Mouse (Mus musculus) left cerebral cortex, adult 2 months (tissue): ENCODE data around the gene Tmem87b. TPM values are rescaled to one million over a fixed set of nuclear protein-coding genes. Genes with fewer than 3 reads are reported as not detected.

Experiments
- DNase-seq, 2 experiments: peaks; one replicate each; pipeline ENCODE4 v3.0.0; 2021 to 2022; ENCODE audit warnings: low spot score in 2 of 2, mixed read lengths in 1 of 2; ENCODE audit errors: extremely low spot score in 1 of 2
- H3K27ac ChIP-seq: fragments of 200-600 bp; 2 replicates; pipeline ENCODE4 v1.8.1; 2022
- H3K4me3 ChIP-seq: fragments of 200-600 bp; 2 replicates; pipeline ENCODE4 v1.8.1; 2022
- CTCF ChIP-seq: fragments of 200-600 bp; IDR thresholded peaks from 2 replicates; pipeline ENCODE4 v1.8.1; 2022; ENCODE audit warnings: antibody characterized with exemption, mild to moderate bottlenecking, moderate library complexity
- intact Hi-C: fragments of 180-260 bp; cut with DNase I; formaldehyde crosslinking; loops from one replicate; pipeline ENCODE4 v1.15.1; 2025
- total RNA-seq, 2 experiments: library from RNA; stranded (reverse); gene quantifications; 2 replicates each; pipeline ENCODE4 v1.2.3; 2021

Gene Tmem87b
- total RNA-seq, 2 experiments from 2014 or later, result 31.6 to 36.5 TPM

- Histone ChIP-seq H3K27ac (no peak overlapping the region), H3K4me3 (no peak overlapping the region)
- intact Hi-C loops, result no loop called here
- no peak for TF ChIP-seq CTCF
- DNase-seq, result no peak
These were observed 6.0 kb downstream of the Tmem87b start for GRCm38 (mm10) chr2:128823893-128824292.

DNA sequence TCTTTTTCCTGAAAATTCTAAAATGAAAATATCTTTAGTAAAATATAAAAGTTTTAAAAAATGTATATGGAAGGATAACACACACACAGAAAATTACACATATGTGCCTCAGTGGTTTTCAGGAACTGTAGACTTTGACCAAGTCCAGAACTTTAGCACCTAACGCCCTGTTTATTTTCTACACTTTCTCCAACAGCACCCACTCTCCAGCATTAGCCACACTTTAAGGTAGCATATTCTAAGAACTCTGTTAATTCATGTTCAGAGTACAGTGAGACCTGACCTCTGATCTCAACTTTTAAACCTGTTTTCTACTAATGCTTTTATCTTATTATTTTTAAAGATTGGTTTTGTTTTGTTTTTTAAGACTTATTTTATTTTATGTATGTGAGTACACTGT is 9.9 kb downstream of the Tmem87b start:
- intact Hi-C loops, result no loop called here
- no peak overlapping the region for H3K27ac ChIP-seq
- no peak for TF ChIP-seq CTCF
- no peak overlapping the region for H3K4me3 ChIP-seq
- no peak for DNase-seq

DNA sequence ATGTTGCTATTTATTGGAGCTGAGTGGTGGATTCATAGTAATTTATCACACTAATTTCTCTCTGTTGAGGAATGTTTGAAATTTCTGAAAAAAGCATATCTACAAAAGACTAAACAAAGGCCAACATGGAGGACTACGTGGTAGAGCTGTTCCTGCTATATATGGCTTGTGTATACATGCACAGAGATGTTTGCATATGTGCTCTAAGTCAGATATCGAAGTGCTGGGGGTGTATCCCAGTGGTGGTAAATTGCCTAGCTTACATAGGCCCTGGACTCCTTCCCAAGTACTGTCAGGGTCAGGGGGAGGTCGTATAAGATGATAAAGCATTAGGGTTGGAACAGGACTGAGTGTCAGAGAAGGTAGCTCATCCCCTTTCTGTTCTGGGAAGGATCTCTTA is 14.7 kb downstream of the Tmem87b start:
- no peak overlapping the region for H3K4me3 ChIP-seq
- intact Hi-C loops, result no loop called here
- H3K27ac ChIP-seq, result no peak overlapping the region
- DNase-seq, result no peak
- no peak for TF ChIP-seq CTCF

- intact Hi-C loops, result no loop called here
- TF ChIP-seq CTCF, result no peak
These were observed 15.1 kb downstream of the Tmem87b start for GRCm38 (mm10) chr2:128833035-128833434.

DNA sequence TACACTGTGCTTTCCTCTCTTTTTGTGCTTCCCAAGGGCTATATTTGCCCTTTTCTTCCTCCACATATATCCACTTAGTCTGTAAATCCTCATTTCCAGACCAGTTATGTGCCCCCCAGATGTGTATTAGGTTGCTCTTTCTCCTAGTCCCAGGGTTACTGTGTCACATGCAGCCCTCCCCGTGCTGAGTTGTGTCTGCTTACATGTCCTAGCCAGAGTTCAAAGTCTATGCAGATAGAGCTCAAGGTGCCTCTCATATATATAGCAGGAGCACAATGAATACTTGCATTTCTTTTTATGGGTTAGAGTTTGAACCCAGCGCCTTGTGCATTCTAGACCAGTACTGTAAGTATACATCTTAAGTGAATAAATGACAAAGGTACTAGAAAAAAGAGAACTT is 15.5 kb downstream of the Tmem87b start:
- no peak for TF ChIP-seq CTCF
- no peak for DNase-seq
- intact Hi-C loops, result no loop called here
- Histone ChIP-seq H3K4me3 (no peak overlapping the region), H3K27ac (no peak overlapping the region)

More at GRCm38 (mm10) chr2:128833035-128833434, 15.1 kb downstream of the Tmem87b start:
- H3K4me3 ChIP-seq, result no peak overlapping the region
- no peak overlapping the region for H3K27ac ChIP-seq
- DNase-seq, result no peak

DNA sequence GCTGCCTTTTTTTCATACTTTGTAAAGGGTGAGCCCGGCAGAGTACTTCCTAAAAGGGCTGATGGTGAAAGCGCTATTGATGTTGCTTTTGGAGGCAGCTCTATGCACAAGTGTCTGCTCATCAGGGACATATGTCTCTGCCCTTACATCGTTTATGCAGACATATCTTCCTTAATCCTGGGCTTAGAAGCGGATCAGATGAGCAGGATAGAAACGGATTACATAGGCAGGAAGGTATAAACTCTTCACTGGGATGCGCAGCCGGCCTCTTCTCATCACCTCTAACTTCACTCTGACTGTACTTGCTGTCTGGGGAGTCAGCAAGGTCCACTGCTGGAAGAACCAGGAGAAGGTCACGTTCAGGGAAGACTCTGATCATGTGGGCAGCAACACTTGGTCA is 19.6 kb downstream of the Tmem87b start:
- DNase-seq, result no peak
- Histone ChIP-seq H3K4me3 (no peak overlapping the region), H3K27ac (no peak overlapping the region)
- no peak for TF ChIP-seq CTCF
- intact Hi-C loops, result no loop called here

DNA sequence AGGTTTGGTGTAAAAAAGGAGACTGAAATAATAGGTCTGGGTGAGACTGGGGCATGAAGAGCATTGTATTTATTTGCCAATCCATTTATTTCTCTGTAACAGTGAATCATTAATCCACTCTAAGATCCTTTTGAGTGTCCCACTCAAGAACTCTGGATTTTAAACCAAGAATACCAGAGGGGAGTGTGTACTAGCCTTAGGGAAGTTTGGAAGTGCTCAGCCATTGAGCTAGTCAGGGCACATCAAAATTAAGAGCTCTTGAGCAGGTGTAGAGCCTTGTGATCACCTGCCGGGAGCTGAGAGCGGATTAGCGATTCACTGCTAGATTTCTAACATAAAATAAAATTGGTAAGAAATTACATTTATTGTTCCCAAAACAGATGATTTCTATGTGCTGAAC is 20.7 kb downstream of the Tmem87b start:
- Histone ChIP-seq H3K27ac (no peak overlapping the region), H3K4me3 (no peak overlapping the region)
- intact Hi-C loops, result no loop called here
- no peak for TF ChIP-seq CTCF
- DNase-seq, result no peak

GRCm38 (mm10) chr2:128839501-128839900 is 21.6 kb downstream of the Tmem87b start:
- Histone ChIP-seq H3K27ac (no peak overlapping the region), H3K4me3 (no peak overlapping the region)
- no peak for TF ChIP-seq CTCF
- intact Hi-C loops, result no loop called here
- no peak for DNase-seq

GRCm38 (mm10) chr2:128842437-128842836 is 24.5 kb downstream of the Tmem87b start:
- DNase-seq, result no peak
- intact Hi-C loops, result no loop called here
- H3K27ac ChIP-seq, result no peak overlapping the region
- no peak for TF ChIP-seq CTCF
- no peak overlapping the region for H3K4me3 ChIP-seq

DNA sequence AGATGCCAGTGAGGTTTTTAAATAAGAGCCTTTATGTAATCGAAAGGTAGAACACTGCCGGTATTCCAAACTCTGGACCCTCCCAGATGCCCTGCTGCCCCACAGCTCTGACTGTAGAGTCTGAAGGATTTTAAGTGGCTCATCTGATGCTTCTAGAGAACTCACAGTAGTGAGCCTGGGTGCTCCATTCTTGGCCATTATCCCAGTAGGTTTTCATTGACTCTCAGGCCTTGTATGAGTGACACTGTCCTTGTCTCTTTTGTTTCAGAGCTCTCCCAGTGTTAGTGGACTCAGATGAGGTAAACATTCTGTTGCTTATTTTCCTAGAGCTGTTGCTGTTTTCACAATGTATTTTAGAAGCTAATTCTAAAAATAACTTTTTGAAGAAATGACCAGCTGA is 32.1 kb downstream of the Tmem87b start:
- intact Hi-C loops, result no loop called here
- TF ChIP-seq CTCF, result no peak
- Histone ChIP-seq H3K4me3 (no peak overlapping the region), H3K27ac (no peak overlapping the region)
- DNase-seq, result no peak

GRCm38 (mm10) chr2:128856673-128857072 is 38.8 kb downstream of the Tmem87b start:
- Histone ChIP-seq H3K4me3 (no peak overlapping the region), H3K27ac (no peak overlapping the region)
- no peak for DNase-seq
- intact Hi-C loops, result no loop called here
- no peak; the same call in 1 of the 2 replicates for TF ChIP-seq CTCF

DNA sequence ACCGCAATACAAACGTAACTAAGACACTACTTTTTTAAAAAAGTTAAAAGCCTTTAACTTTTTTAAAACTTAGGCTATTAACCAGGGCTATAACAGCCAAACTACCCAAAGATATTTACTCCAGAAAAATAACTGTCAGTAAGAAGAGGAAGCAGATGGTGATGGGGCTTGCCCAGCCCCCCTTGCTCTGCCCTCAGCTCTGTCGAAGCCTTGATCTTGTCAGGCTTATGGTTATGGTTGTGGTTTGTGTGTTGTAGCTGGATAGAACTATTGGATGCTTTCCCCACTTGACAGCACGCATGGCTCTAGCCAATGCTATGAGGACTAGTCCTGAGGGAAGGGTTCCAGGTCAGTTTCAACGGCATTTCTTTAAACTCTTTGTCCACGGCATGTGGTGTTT is 41.0 kb downstream of the Tmem87b start:
- Histone ChIP-seq H3K4me3 (no peak overlapping the region), H3K27ac (no peak overlapping the region)
- no peak for TF ChIP-seq CTCF
- no peak for DNase-seq
- intact Hi-C loops, result no loop called here

GRCm38 (mm10) chr2:128859861-128860260 is 41.9 kb downstream of the Tmem87b start:
- H3K4me3 ChIP-seq, result no peak overlapping the region
- no peak for DNase-seq
- TF ChIP-seq CTCF, result no peak
- H3K27ac ChIP-seq, result no peak overlapping the region
- intact Hi-C loops, result loop anchor here (10.0 kb wide), 1 partner anchor 395 kb away; no protein-coding TSS in a partner anchor
